Mouse (Mus musculus) lung, postnatal 0 days (tissue): ENCODE measurements at regions not wholly inside any gene's neighbourhood (a gene's known extent, or its start where the extent isn't known, plus 50 kb on each side); places are given as distances from the start of the nearest gene placed in this dataset.

Experiments
- CTCF ChIP-seq: IDR thresholded peaks from 2 replicates; pipeline ENCODE4 v1.5.1; 2016; ENCODE audit warnings: antibody characterized with exemption, mild to moderate bottlenecking
- EP300 ChIP-seq: IDR thresholded peaks from 2 replicates; pipeline ENCODE4 v1.6.1; 2016; ENCODE audit warnings: antibody characterized with exemption, mild to moderate bottlenecking, control low read depth

- no peak for TF ChIP-seq CTCF
- no peak for TF ChIP-seq EP300
These were observed 489.2 kb upstream of the Arid1b start for GRCm38 (mm10) chr17:4504951-4505350.
